Mouse (Mus musculus): ENCODE results near the gene H2-DMb2. TPM values are rescaled to one million over a fixed set of nuclear protein-coding genes. Genes with fewer than 3 reads are reported as not detected.

Gene H2-DMb2
- polyA plus RNA-seq, 1 experiment: 0.27 TPM

DNA sequence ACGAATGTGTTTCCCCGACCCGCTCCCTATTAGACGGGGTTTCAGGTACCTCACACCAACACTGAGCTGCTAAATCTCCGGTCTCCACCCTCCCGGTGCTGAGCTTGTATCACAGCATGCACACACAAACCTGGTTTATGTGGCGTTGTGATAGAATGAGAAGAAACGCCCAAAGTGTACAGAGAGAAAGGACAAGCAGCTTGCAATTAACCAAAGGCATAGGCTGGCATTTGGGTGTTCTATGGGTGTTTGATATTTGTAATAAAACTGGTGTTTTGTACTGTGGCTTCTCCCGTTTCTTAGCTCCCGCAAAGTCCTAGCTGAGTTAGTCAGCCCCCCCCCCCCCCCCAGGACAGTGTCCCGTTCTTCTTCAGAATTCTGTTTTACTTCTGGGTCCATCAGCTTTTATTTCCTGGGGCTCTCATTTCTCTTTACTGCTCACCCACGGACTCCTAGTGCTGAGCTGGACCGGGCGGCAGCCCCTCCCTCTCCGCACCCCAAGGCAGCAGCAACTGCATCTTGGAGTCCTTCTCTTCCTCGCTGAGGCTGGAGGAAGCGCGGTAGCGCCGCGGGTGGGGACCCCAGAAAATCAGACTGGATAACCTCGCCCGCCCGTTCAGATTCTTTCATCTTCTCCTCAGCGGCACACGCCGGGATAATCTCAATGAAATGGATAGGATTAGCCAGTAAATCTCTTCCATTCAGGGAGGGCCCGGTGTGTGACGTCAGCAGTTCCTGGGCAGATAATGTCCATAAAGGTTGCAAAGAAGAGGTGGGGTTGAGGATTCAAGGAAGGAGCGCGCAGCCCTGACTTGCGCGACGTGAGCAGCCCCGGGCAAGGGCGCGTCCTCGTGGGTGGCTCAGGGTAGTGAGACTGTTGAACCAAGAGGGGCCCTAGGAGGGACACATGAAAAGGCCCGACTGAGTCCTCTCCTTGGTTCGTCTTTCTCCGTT is 54.1 kb downstream of the H2-DMb2 start, which contains the start of gene Psmb8:
Psmb8 (plus strand) TSS at position 781 of the 954 bp plus-strand sequence.
- Histone ChIP-seq H3K27ac (ENCODE audit: control insufficient read depth, insufficient read depth, low read depth, low read length) (no peak within 1 kb of the TSS), H3K36me3 (ENCODE audit: control insufficient read depth, insufficient read depth, low read length) (no peaks in the 10 kb centered on the region), H3K4me3 (ENCODE audit: control insufficient read depth, low read depth, low read length) (peak within 1 kb of the TSS; percentile 67), H3K4me1 (ENCODE audit: control insufficient read depth, insufficient read depth, low read length) (peaks cover 14% of the 10 kb centered on the region), H3K27me3 (ENCODE audit: control insufficient read depth, insufficient read depth, low read length) (peaks cover 2% of the 10 kb centered on the region; the same call in 1 of the 2 replicates)
- TF ChIP-seq POLR2A (IDR thresholded peaks at IDR 0.05; ENCODE audit: control insufficient read depth, low read depth, low read length): no peak
- TF ChIP-seq CTCF (IDR thresholded peaks at IDR 0.05; ENCODE audit: control insufficient read depth, insufficient read depth, insufficient replicate concordance, low read depth, low read length): no peak

DNA sequence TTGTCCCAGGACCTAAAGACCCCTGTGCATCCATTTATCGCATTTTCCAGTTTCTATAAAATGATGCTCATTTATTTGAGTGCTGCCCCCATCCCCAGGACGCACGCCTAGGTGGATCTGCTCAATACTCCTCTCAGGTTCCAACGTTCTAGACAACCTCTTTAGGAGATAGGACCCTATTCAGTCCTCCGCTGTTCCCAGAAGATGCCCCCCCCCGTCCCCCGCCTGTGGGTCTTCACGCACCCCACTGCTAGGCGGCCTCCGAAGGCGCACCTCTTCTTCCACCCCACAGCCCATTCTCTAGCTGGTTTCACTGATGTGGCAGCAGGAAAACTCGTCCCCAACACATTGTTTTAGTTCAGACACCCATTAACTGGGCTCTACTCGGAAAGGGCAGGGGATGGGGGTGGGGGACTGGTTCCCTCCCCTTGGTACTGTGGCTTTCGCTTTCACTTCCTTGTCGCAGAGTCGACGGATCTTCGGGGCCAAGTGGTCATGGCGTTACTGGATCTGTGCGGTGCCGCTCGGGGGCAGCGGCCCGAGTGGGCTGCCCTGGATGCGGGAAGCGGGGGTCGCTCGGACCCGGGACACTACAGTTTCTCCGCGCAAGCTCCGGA is 54.9 kb downstream of the H2-DMb2 start:
- H3K27me3 ChIP-seq (ENCODE audit: control insufficient read depth, insufficient read depth, low read length): peaks cover 2% of the 10 kb centered on the region; the same call in 1 of the 2 replicates
- H3K27ac ChIP-seq (ENCODE audit: control insufficient read depth, insufficient read depth, low read depth, low read length): no peak overlapping the region
- no peaks in the 10 kb centered on the region for H3K36me3 ChIP-seq (ENCODE audit: control insufficient read depth, insufficient read depth, low read length)
- peaks cover 11% of the 10 kb centered on the region for H3K4me1 ChIP-seq (ENCODE audit: control insufficient read depth, insufficient read depth, low read length)
- H3K4me3 ChIP-seq (ENCODE audit: control insufficient read depth, low read depth, low read length): peak overlapping the region; percentile 67
- TF ChIP-seq POLR2A (IDR thresholded peaks at IDR 0.05; ENCODE audit: control insufficient read depth, low read depth, low read length) (no peak), CTCF (IDR thresholded peaks at IDR 0.05; ENCODE audit: control insufficient read depth, insufficient read depth, insufficient replicate concordance, low read depth, low read length) (no peak)

DNA sequence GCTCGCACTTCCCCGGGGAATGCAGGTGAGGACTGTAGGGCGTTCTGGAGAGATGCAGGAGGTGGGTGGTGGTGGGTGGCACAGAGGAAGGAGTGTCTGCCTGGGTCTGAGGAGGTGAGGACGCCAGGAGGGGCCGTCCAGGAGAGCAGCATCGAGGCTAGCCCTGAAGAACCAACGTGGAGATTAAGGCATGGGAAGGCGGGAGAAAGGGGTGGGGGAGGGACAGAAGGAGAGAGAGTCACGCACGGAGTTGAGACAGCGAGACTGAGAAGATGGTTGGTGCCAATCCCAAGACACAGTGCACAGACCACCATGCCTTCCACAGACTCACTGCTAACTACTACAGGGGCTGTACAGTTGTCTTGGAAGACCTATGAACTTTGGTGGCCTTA is 55.4 kb downstream of the H2-DMb2 start:
- Histone ChIP-seq H3K4me3 (ENCODE audit: control insufficient read depth, low read depth, low read length) (peak overlapping the region; percentile 67), H3K27me3 (ENCODE audit: control insufficient read depth, insufficient read depth, low read length) (peaks cover 2% of the 10 kb centered on the region; the same call in 1 of the 2 replicates), H3K27ac (ENCODE audit: control insufficient read depth, insufficient read depth, low read depth, low read length) (no peak overlapping the region), H3K4me1 (ENCODE audit: control insufficient read depth, insufficient read depth, low read length) (peaks cover 11% of the 10 kb centered on the region), H3K36me3 (ENCODE audit: control insufficient read depth, insufficient read depth, low read length) (no peaks in the 10 kb centered on the region)
- TF ChIP-seq POLR2A (IDR thresholded peaks at IDR 0.05; ENCODE audit: control insufficient read depth, low read depth, low read length) (no peak), CTCF (IDR thresholded peaks at IDR 0.05; ENCODE audit: control insufficient read depth, insufficient read depth, insufficient replicate concordance, low read depth, low read length) (no peak)

DNA sequence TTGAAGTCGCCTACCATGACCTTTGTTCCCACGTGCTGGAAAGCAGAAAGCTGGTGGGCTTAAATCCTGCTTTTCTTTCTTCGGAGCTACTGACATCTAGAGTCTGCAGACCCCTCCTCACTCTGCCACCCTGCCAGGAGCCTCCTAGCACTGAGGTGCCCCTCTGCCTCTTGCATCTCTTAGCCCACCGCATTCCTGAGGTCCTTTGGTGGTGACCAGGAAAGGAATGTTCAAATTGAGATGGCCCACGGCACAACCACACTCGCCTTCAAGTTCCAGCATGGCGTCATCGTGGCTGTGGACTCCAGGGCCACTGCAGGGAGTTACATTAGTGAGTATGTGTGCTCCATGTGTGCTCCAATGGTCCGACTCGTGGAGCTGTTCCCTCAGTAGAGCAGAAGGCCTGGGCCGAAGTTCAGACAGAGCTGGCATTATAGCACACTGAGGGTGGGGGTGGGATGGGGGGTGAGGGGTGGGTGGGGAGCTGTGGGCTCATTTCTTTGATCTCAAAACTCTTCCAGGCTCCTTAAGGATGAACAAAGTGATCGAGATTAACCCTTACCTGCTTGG is 56.0 kb downstream of the H2-DMb2 start:
- TF ChIP-seq POLR2A (IDR thresholded peaks at IDR 0.05; ENCODE audit: control insufficient read depth, low read depth, low read length) (no peak), CTCF (IDR thresholded peaks at IDR 0.05; ENCODE audit: control insufficient read depth, insufficient read depth, insufficient replicate concordance, low read depth, low read length) (no peak)
- H3K36me3 ChIP-seq (ENCODE audit: control insufficient read depth, insufficient read depth, low read length): no peaks in the 10 kb centered on the region
- H3K4me3 ChIP-seq (ENCODE audit: control insufficient read depth, low read depth, low read length): no peak overlapping the region
- no peak overlapping the region for H3K27ac ChIP-seq (ENCODE audit: control insufficient read depth, insufficient read depth, low read depth, low read length)
- peaks cover 2% of the 10 kb centered on the region; the same call in 1 of the 2 replicates for H3K27me3 ChIP-seq (ENCODE audit: control insufficient read depth, insufficient read depth, low read length)
- peaks cover 11% of the 10 kb centered on the region for H3K4me1 ChIP-seq (ENCODE audit: control insufficient read depth, insufficient read depth, low read length)

DNA sequence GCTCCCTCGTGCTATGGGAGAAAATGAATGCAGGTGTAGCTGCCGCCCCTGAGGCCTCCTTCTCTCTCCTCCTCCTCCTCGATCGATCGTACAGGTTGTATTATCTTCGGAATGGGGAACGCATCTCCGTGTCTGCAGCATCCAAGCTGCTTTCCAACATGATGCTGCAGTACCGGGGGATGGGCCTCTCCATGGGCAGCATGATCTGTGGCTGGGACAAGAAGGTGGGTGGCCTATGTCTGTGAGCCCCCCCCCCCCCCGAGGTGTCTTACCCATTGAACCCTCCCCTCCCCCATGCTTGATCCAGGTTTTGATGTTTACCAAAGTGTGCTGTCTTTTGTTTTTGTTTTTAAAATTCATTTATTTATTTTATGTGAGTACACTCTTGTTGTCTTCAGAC is 56.9 kb downstream of the H2-DMb2 start:
- H3K4me1 ChIP-seq (ENCODE audit: control insufficient read depth, insufficient read depth, low read length): peaks cover 11% of the 10 kb centered on the region
- TF ChIP-seq POLR2A (IDR thresholded peaks at IDR 0.05; ENCODE audit: control insufficient read depth, low read depth, low read length): no peak
- TF ChIP-seq CTCF (IDR thresholded peaks at IDR 0.05; ENCODE audit: control insufficient read depth, insufficient read depth, insufficient replicate concordance, low read depth, low read length): no peak

DNA sequence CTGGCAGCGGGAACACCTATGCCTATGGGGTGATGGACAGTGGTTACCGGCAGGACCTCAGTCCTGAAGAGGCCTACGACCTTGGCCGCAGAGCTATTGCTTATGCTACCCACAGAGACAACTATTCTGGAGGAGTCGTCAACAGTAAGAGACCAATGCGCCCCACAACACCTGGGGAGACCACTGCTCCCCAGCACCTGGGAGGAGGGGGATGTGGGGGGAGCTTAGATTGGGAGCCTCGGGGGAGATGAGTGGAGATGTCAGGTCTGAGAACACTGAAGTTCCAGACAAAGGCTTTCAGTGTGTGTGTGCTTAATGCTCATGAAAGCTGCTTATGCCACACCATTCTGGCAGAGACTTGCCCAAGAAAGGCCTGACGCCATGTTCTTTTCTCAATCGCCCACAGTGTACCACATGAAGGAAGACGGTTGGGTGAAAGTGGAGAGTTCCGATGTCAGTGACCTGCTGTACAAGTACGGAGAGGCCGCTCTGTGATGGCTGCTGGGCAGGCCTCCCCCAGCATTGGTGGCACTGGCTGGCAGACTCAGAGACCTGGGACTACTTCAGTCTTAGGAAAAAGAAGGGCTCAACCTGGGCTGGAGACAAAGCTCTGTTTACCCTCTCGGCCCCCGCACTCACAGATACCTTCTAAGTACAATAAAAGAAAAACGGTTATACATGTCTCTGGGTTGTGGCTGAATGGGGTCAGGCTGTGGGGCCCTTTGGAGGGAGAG is 57.8 kb downstream of the H2-DMb2 start:
- no peak overlapping the region for H3K4me3 ChIP-seq (ENCODE audit: control insufficient read depth, low read depth, low read length)
- no peak for TF ChIP-seq POLR2A (IDR thresholded peaks at IDR 0.05; ENCODE audit: control insufficient read depth, low read depth, low read length)
- no peak for TF ChIP-seq CTCF (IDR thresholded peaks at IDR 0.05; ENCODE audit: control insufficient read depth, insufficient read depth, insufficient replicate concordance, low read depth, low read length)
- peaks cover 11% of the 10 kb centered on the region for H3K4me1 ChIP-seq (ENCODE audit: control insufficient read depth, insufficient read depth, low read length)
- H3K36me3 ChIP-seq (ENCODE audit: control insufficient read depth, insufficient read depth, low read length): no peaks in the 10 kb centered on the region
- H3K27ac ChIP-seq (ENCODE audit: control insufficient read depth, insufficient read depth, low read depth, low read length): no peak overlapping the region
- H3K27me3 ChIP-seq (ENCODE audit: control insufficient read depth, insufficient read depth, low read length): peaks cover 2% of the 10 kb centered on the region; the same call in 1 of the 2 replicates

More for the DNA sequence above, 56.9 kb downstream of the H2-DMb2 start:
- Histone ChIP-seq H3K27me3 (ENCODE audit: control insufficient read depth, insufficient read depth, low read length) (peaks cover 2% of the 10 kb centered on the region; the same call in 1 of the 2 replicates), H3K4me3 (ENCODE audit: control insufficient read depth, low read depth, low read length) (no peak overlapping the region), H3K36me3 (ENCODE audit: control insufficient read depth, insufficient read depth, low read length) (no peaks in the 10 kb centered on the region), H3K27ac (ENCODE audit: control insufficient read depth, insufficient read depth, low read depth, low read length) (no peak overlapping the region)

Other genes with a start within 250 kb of the H2-DMb2 start
- not detected in 2 replicates for gene Platr17, start 238.2 kb upstream of the H2-DMb2 start, polyA plus RNA-seq (2012; rRNA removed)
- 157 and 183 TPM in 2 replicates for gene Daxx, start 233.9 kb upstream of the H2-DMb2 start, polyA plus RNA-seq (2012; rRNA removed)
- gene Tapbp, start 227.4 kb upstream of the H2-DMb2 start, polyA plus RNA-seq (2012; rRNA removed): 71.7 and 80.8 TPM in 2 replicates
- gene Zbtb22, start 227.4 kb upstream of the H2-DMb2 start, polyA plus RNA-seq (2012; rRNA removed): 65.0 and 66.5 TPM in 2 replicates
- 83.4 and 93.0 TPM in 2 replicates for gene Rgl2, start 213.8 kb upstream of the H2-DMb2 start, polyA plus RNA-seq (2012; rRNA removed)
- 54.8 and 58.7 TPM in 2 replicates for gene Pfdn6, start 203.0 kb upstream of the H2-DMb2 start, polyA plus RNA-seq (2012; rRNA removed)
- gene Wdr46, start 202.6 kb upstream of the H2-DMb2 start, polyA plus RNA-seq (2012; rRNA removed): 25.1 and 25.4 TPM in 2 replicates
- gene B3galt4, start 191.8 kb upstream of the H2-DMb2 start, polyA plus RNA-seq (2012; rRNA removed): 9.1 and 10.4 TPM in 2 replicates
- 45.7 and 48.5 TPM in 2 replicates for gene Vps52, start 187.5 kb upstream of the H2-DMb2 start, polyA plus RNA-seq (2012; rRNA removed)
- 212 and 239 TPM in 2 replicates for gene Rps18, start 187.3 kb upstream of the H2-DMb2 start, polyA plus RNA-seq (2012; rRNA removed)
- gene H2-K1, start 143.0 kb upstream of the H2-DMb2 start, polyA plus RNA-seq (2012; rRNA removed): 276 and 298 TPM in 2 replicates
- gene Ring1, start 118.6 kb upstream of the H2-DMb2 start, polyA plus RNA-seq (2012; rRNA removed): 27.8 and 31.4 TPM in 2 replicates
- 24.5 and 25.0 TPM in 2 replicates for gene H2-Ke6, start 115.2 kb upstream of the H2-DMb2 start, polyA plus RNA-seq (2012; rRNA removed)
- gene Slc39a7, start 111.6 kb upstream of the H2-DMb2 start, polyA plus RNA-seq (2012; rRNA removed): 33.4 and 36.3 TPM in 2 replicates
- 25.5 and 28.0 TPM in 2 replicates for gene Rxrb, start 111.5 kb upstream of the H2-DMb2 start, polyA plus RNA-seq (2012; rRNA removed)
- 2.4 and 2.8 TPM in 2 replicates for gene Col11a2, start 103.9 kb upstream of the H2-DMb2 start, polyA plus RNA-seq (2012; rRNA removed)
- 0.10 and 0.22 TPM in 2 replicates for gene H2-Oa, start 51.0 kb upstream of the H2-DMb2 start, polyA plus RNA-seq (2012; rRNA removed)
- 33.8 and 40.7 TPM in 2 replicates for gene H2-DMa, start 23.8 kb upstream of the H2-DMb2 start, polyA plus RNA-seq (2012; rRNA removed)
- gene Brd2, start 20.7 kb upstream of the H2-DMb2 start, polyA plus RNA-seq (2012; rRNA removed): 164 and 178 TPM in 2 replicates
- gene H2-DMb1, start 9.8 kb downstream of the H2-DMb2 start, polyA plus RNA-seq (2012; rRNA removed): 8.0 and 9.5 TPM in 2 replicates
- 1.5 TPM in 2 replicates for gene Tap1, start 44.2 kb downstream of the H2-DMb2 start, polyA plus RNA-seq (2012; rRNA removed)
- 1.7 TPM in 2 replicates for gene Psmb9, start 44.5 kb downstream of the H2-DMb2 start, polyA plus RNA-seq (2012; rRNA removed)
- gene Psmb8, start 54.4 kb downstream of the H2-DMb2 start, polyA plus RNA-seq (2012; rRNA removed): 2.0 and 2.3 TPM in 2 replicates
- gene Tap2, start 60.2 kb downstream of the H2-DMb2 start, polyA plus RNA-seq (2012; rRNA removed): 1.3 and 2.0 TPM in 2 replicates
- 0.06 and 0.16 TPM in 2 replicates for gene H2-Ob, start 95.6 kb downstream of the H2-DMb2 start, polyA plus RNA-seq (2012; rRNA removed)
- 31.1 and 36.4 TPM in 2 replicates for gene H2-Ab1, start 114.4 kb downstream of the H2-DMb2 start, polyA plus RNA-seq (2012; rRNA removed)
- 10.1 and 11.6 TPM in 2 replicates for gene H2-Aa, start 144.5 kb downstream of the H2-DMb2 start, polyA plus RNA-seq (2012; rRNA removed)
- gene H2-Eb1, start 162.6 kb downstream of the H2-DMb2 start, polyA plus RNA-seq (2012; rRNA removed): 5.6 and 7.8 TPM in 2 replicates
- not detected in 2 replicates for gene H2-Eb2, start 182.4 kb downstream of the H2-DMb2 start, polyA plus RNA-seq (2012; rRNA removed)
- 0.16 and 0.21 TPM in 2 replicates for gene Btnl2, start 211.5 kb downstream of the H2-DMb2 start, polyA plus RNA-seq (2012; rRNA removed)
- 0.14 and 0.15 TPM in 2 replicates for gene Btnl1, start 233.8 kb downstream of the H2-DMb2 start, polyA plus RNA-seq (2012; rRNA removed)